Mouse (Mus musculus) heart, adult 2 months (tissue): ENCODE measurements at regions not wholly inside any gene's neighbourhood (a gene's known extent, or its start where the extent isn't known, plus 50 kb on each side); places are given as distances from the start of the nearest gene placed in this dataset.

Experiments
- DNase-seq, 2 experiments: peaks; one replicate each; pipeline ENCODE4 v3.0.0; 2021
- H3K27ac ChIP-seq: fragments of 200-600 bp; 2 replicates; pipeline ENCODE4 v1.8.1; 2022
- H3K27me3 ChIP-seq: fragments of 200-500 bp; 2 replicates; pipeline ENCODE4 v1.6.1; 2012; ENCODE audit warnings: mild to moderate bottlenecking, low read length, inconsistent platforms, mixed read lengths; ENCODE audit not compliant: control insufficient read depth, insufficient read depth
- H3K36me3 ChIP-seq: fragments of 200-500 bp; 2 replicates; pipeline ENCODE4 v1.6.1; 2012; ENCODE audit warnings: low read length, inconsistent platforms; ENCODE audit not compliant: control insufficient read depth, insufficient read depth
- H3K4me1 ChIP-seq: fragments of 200-500 bp; 2 replicates; pipeline ENCODE4 v1.6.1; 2011; ENCODE audit warnings: low read length; ENCODE audit not compliant: control insufficient read depth, insufficient read depth
- H3K4me3 ChIP-seq: fragments of 200-600 bp; 2 replicates; pipeline ENCODE4 v1.8.1; 2022
- H3K79me2 ChIP-seq: fragments of 200-500 bp; replicated peaks from 2 replicates; pipeline ENCODE4 v1.6.1; 2012; ENCODE audit warnings: mild to moderate bottlenecking, inconsistent platforms, low read length, moderate library complexity, mixed read lengths; ENCODE audit not compliant: control insufficient read depth, insufficient read depth
- H3K9ac ChIP-seq: fragments of 200-500 bp; 2 replicates; pipeline ENCODE4 v1.6.1; 2012; ENCODE audit warnings: low read depth, mild to moderate bottlenecking, control low read depth, inconsistent platforms, low read length, mixed read lengths
- CTCF ChIP-seq: fragments of 200-600 bp; IDR thresholded peaks from 2 replicates; pipeline ENCODE4 v1.8.1; 2022; ENCODE audit warnings: antibody characterized with exemption, mild to moderate bottlenecking, moderate library complexity
- EP300 ChIP-seq: fragments of 200-500 bp; IDR thresholded peaks from 2 replicates; pipeline ENCODE4 v1.6.1; 2011; ENCODE audit warnings: low read depth, low read length, control low read depth; ENCODE audit not compliant: insufficient read depth
- POLR2A ChIP-seq: fragments of 200-500 bp; IDR thresholded peaks from 2 replicates; pipeline ENCODE4 v1.6.1; 2011; ENCODE audit warnings: mild to moderate bottlenecking, low read depth, low read length, control low read depth; ENCODE audit not compliant: insufficient read depth
- WGBS: fragments of 180-500 bp; shearing (Covaris S2); methylation state at CpG from one replicate; pipeline ENCODE4 v1.1.7; 2018; 5-methylcytosine and 5-hydroxymethylcytosine counted together
- intact Hi-C: fragments of 180-260 bp; cut with DNase I; formaldehyde crosslinking; loops from one replicate; pipeline ENCODE4 v1.15.1; 2025

DNA sequence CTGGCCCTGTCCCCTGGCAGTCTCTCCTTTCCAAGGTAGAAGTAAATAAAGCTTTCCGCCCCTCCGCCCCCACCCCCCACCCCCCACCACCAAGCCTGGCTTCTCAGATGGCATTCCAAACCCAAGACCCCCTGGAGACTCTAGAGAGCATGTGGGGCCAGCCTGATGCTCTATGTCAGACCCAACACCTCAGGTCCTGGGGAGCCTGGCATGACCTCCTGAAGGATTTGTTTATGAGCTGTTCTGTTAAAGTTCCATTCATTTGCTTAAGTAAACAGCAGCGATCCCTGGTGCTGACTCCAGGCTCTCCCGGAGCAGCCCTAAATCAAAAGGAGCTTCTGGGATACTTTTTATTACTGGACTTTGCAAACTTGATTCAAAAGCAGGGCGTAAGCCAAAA lies 137.3 kb upstream of the Hs3st3a1 start:
- DNase-seq = no peak
- H3K27ac ChIP-seq = no peak overlapping the region
- H3K27me3 ChIP-seq = no peaks in the 10 kb centered on the region
- no peaks in the 10 kb centered on the region for H3K79me2 ChIP-seq
- intact Hi-C loops = no loop called here
- H3K4me1 ChIP-seq = no peaks in the 10 kb centered on the region
- H3K36me3 ChIP-seq = no peaks in the 10 kb centered on the region
- WGBS = 25% methylated on average over 5 of the region's 5 CpGs
- H3K9ac ChIP-seq = no peak overlapping the region
- no peak overlapping the region for H3K4me3 ChIP-seq
- TF ChIP-seq EP300 (no peak), POLR2A (no peak), CTCF (no peak)

DNA sequence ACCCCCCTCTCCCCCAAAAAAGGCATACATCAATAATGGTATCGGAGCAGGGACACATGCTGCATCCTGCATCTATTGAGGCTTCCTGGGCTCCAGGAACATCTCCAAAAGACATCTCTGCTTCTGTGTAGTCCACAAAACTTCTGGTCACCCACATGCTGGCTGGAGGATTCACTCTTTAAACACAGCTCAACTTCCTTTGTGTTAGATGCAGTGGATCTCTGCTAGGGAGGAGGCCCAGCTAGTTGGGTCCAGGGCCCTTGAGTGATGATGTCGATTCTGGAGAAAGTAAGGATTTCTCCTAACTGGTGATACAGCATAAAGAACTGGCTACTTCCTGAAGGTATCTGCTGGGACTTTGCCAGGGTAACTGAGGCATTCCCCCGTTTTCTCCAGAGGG lies 146.9 kb upstream of the Hs3st3a1 start:
- Histone ChIP-seq H3K79me2 (no peaks in the 10 kb centered on the region), H3K27me3 (no peaks in the 10 kb centered on the region), H3K4me1 (no peaks in the 10 kb centered on the region), H3K4me3 (no peak overlapping the region), H3K9ac (no peak overlapping the region), H3K36me3 (no peaks in the 10 kb centered on the region), H3K27ac (no peak overlapping the region)
- 91% methylated on average over 3 of the region's 3 CpGs for WGBS
- DNase-seq = no peak
- TF ChIP-seq POLR2A (no peak), CTCF (no peak), EP300 (no peak)
- intact Hi-C loops = no loop called here

DNA sequence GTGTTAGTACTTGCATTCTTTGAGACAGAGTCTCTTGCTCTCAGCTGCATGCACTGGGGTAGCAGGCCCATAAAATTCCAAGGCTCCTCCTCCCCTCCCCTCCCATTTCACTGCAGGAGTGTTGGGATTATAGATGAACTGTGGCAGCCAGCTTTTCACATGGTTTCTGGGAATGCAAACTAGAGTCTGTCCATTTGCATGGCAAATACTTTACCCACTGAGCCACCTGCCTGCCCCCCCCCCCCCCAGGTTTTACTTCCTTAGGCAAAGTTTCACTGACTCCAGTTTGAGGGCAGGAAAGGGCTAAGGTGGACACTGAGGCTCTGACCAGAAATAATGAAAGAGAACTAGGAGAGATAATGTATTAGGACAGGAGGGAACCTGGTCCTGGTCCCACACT lies 147.6 kb upstream of the Hs3st3a1 start:
- no peak overlapping the region for H3K4me3 ChIP-seq
- intact Hi-C loops = no loop called here
- H3K4me1 ChIP-seq = no peaks in the 10 kb centered on the region
- H3K36me3 ChIP-seq = no peaks in the 10 kb centered on the region
- no peaks in the 10 kb centered on the region for H3K79me2 ChIP-seq
- TF ChIP-seq EP300 (no peak), POLR2A (no peak), CTCF (no peak)
- H3K27me3 ChIP-seq = no peaks in the 10 kb centered on the region
- no peak overlapping the region for H3K27ac ChIP-seq
- DNase-seq = no peak
- H3K9ac ChIP-seq = no peak overlapping the region

DNA sequence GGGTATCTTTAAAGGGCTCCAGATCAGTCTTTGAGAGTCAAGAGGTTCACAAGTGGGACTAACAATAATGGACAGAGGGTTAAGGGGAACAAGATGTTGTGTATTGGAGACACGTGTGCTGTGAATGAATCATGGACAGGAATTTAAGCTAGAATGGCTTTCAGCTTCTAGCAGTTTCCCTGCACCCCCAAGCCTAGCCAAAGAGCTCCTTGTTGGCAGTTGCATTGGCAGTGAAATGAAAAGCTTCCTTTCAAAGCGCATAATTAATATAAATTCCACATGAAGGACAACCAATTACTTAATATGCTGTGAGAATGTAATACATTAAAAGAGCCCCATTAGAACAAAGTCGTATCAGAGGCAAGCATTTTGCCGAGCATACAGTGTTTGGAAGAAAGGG lies 153.4 kb upstream of the Hs3st3a1 start:
- intact Hi-C loops = no loop called here
- H3K27me3 ChIP-seq = no peaks in the 10 kb centered on the region
- H3K9ac ChIP-seq = no peak overlapping the region
- H3K27ac ChIP-seq = no peak overlapping the region
- H3K4me1 ChIP-seq = no peaks in the 10 kb centered on the region
- 76% methylated on average over 4 of the region's 4 CpGs for WGBS
- no peak for DNase-seq
- TF ChIP-seq POLR2A (no peak), CTCF (no peak), EP300 (no peak)
- no peaks in the 10 kb centered on the region for H3K36me3 ChIP-seq
- no peaks in the 10 kb centered on the region for H3K79me2 ChIP-seq
- no peak overlapping the region for H3K4me3 ChIP-seq

DNA sequence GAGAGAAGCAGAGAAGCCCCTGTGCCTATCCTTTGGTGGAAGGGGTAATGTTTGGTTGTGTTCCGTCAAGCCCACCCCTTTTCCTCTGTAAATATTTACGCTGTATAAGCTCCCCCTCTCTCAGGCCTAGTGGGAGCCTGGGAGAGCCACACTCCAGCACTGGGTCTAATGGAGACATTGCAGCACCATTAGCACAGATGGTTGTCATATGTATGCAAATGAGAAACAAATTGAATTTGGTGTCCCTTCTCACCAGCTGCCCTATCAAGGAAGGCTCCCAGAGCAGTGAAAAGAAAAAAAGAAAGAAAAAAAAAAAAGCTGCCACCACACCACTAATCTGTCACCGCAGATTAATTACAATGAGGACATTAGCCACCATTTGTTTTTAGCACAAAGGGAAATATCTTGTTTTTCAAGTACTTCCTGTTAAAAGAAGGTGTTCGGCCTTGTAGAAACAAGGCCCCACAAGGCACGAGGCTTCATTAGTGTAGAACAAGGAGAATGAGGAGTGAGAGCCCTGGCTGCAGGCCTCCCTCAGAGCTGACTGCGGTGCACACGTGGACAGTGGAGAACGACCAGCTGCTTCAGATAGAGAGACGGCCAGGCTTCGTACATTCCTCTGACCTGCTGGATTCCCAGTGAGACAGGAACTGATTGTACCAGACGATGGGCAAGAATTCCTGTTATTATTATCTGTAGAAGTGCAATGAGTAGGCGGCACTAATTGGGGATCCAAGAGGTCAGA lies 156.7 kb upstream of the Hs3st3a1 start:
- Histone ChIP-seq H3K79me2 (no peaks in the 10 kb centered on the region), H3K9ac (no peak overlapping the region), H3K36me3 (no peaks in the 10 kb centered on the region), H3K27me3 (no peaks in the 10 kb centered on the region), H3K4me1 (no peaks in the 10 kb centered on the region), H3K27ac (no peak overlapping the region), H3K4me3 (no peak overlapping the region)
- TF ChIP-seq EP300 (no peak), CTCF (no peak)
- 35% methylated on average over 12 of the region's 12 CpGs for WGBS
- no peak for DNase-seq
- intact Hi-C loops = no loop called here

DNA sequence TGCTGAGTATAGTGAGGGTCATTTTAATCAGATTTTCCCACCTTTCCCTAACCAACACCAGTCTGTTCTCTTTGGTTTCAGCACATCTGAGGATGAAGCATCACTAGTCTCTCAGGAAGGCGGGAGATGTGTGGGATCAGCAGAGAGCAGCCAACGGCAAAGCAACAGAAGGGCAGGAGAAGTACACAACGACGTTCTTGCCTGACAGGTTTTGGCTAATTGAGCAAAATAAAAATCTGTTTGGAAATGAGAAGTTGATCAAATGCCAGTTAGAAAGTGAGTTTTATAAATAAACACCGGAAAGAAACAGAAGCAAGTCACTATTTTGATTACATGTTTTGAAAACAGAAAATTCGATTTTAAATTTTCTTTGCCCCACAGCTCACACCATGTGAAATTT lies 161.4 kb upstream of the Hs3st3a1 start:
- no peaks in the 10 kb centered on the region for H3K79me2 ChIP-seq
- no peak overlapping the region for H3K27ac ChIP-seq
- no peak for DNase-seq
- H3K27me3 ChIP-seq = no peaks in the 10 kb centered on the region
- no peak for TF ChIP-seq POLR2A
- no peak for TF ChIP-seq CTCF
- no peak for TF ChIP-seq EP300
- WGBS = 83% methylated on average over 6 of the region's 6 CpGs
- H3K4me3 ChIP-seq = no peak overlapping the region
- no peaks in the 10 kb centered on the region for H3K36me3 ChIP-seq
- intact Hi-C loops = loop anchor here (5.0 kb wide), 1 partner anchor 1261 kb away; no protein-coding TSS in a partner anchor
- H3K9ac ChIP-seq = no peak overlapping the region
- no peaks in the 10 kb centered on the region for H3K4me1 ChIP-seq
